Mouse (Mus musculus): ENCODE measurements around the gene Clasp2. TPM values are rescaled to one million over a fixed set of nuclear protein-coding genes. Genes with fewer than 3 reads are reported as not detected.
A peak's percentile ranks its signal among the peaks of the same experiment; 100 is the strongest.

Clasp2 gene
- total RNA-seq, 1 experiment from 2014 or later, result 120 TPM

- peak; percentile 58 for DNase-seq
Measured at GRCm38 (mm10) chr9:113931375-113932099, 190.3 kb downstream of the Clasp2 start.

GRCm38 (mm10) chr9:113932100-113932470, 190.8 kb downstream of the Clasp2 start:
- peak; percentile 48 for DNase-seq

DNA sequence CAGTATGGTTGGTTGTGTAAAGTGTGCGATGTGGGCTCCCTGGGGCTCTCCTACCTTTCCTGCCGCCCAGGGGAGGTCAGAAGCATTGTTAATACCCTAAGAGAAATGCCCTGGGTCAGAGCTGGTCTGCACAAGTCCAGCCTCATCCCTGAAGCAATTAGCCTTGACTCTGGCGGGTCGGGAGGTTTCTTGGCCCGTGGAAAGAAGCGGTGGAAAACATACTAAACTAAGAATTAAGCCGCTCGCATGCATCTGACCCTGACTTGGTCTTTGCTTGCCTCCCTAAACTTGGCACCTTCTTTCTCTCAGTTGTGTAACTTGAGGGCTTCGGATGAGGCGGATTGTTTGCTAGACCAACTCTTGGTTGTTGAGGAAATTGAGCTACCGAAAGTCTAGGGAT, 191.2 kb downstream of the Clasp2 start:
- DNase-seq, result peak; percentile 26

DNA sequence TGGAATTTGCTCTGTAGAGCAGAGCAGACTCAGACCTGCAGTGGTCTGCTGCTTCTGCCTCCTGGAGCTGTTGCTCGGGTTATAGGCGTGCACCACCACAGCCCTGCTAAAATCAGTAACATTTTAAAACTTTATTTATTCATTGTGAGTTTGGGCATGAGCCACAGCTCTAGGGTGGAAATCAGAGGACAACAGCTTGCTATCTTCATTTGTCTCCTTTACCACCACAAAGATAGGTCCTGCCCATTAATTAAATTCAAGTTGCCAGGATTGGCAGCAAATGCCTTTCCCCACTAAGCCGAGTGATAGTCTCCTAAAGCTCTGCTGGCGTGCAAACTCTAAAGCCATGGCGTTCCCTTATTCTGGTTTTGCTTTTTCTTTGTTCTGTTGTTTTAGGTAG, 194.4 kb downstream of the Clasp2 start:
- no peak for DNase-seq

DNA sequence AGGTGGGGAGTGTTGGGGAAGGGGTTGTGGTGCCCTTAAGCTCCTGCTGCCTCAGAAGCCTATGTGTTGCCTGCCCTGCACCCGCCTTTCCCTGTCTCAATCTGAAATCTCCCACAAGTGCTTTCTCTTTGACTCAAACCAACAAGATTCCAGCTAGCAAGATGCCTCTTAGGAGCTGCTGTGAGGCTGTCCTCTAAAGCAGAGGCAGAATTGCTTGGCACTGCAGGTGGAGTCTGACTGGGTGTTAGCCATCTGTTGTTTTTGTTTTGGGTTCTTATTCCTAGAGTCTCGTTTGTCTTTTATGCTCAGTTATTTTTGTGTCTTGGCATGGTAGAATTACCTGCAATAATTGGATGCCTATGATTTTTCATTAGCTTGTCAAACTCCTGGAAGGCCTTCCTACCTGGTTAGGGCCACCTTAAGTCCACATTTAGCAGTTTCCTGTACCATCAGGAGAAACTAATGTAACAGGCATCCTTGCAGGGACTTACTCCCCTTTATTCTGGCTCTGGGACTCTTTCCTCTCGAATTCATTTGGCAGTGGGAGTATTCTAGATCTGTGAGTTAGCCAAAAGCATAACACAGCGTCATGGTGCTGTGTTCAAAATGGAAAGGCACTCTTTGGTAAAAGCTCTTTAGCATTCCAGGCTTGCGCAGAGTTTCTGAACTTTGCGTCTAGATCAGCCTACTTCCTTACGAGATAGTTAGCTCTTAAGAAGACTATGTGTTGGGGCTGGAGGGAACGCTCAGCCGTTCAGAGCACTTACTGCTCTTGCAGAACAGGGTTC, 198.0 kb downstream of the Clasp2 start:
- DNase-seq, result no peak

- DNase-seq, result no peak
Measured at GRCm38 (mm10) chr9:113941103-113941805, 200.0 kb downstream of the Clasp2 start.

- no peak for DNase-seq
Measured at GRCm38 (mm10) chr9:113943372-113943771, 202.1 kb downstream of the Clasp2 start.

DNA sequence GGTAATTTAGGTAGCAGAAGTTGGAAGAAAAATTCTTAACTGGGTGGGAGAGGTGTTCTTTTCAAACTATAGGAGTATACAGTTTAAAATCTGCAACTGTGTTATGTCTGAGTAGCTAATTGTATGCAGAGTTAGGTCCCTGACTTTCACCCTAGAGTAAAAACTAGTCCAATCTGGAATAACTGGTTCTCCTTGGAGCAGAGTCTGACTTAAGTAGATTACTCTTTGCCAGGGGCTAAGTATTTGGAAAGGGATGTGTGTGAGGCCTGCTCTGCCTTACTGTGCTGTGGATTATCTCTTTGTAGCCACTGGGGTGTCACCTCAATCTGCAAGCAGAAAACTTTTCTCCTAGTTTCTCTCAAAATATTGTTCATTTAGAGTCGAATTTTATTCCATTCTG, 205.9 kb downstream of the Clasp2 start:
- no peak for DNase-seq

GRCm38 (mm10) chr9:113957777-113958176, 216.5 kb downstream of the Clasp2 start:
- no peak for DNase-seq

- DNase-seq, result no peak
Measured at GRCm38 (mm10) chr9:113963718-113964117, 222.4 kb downstream of the Clasp2 start.

DNA sequence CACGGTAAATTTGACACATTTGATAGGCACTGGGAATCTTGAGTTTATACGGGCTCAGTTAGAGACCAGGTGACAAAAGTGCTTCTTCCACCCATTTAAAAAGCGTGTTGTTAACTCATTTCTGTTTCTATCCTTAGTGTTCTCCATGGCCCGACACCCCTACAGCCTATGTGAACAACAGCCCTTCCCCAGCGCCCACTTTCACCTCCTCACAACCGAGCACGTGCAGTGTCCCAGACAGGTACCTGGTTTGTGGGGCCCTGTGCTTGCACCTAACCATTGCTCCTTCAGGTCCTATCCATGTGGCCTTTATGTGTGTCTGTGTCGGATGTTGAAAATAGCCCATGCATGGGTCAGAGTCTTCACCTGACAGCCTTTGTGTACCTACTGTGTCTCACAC, 223.1 kb downstream of the Clasp2 start:
- no peak for DNase-seq

DNA sequence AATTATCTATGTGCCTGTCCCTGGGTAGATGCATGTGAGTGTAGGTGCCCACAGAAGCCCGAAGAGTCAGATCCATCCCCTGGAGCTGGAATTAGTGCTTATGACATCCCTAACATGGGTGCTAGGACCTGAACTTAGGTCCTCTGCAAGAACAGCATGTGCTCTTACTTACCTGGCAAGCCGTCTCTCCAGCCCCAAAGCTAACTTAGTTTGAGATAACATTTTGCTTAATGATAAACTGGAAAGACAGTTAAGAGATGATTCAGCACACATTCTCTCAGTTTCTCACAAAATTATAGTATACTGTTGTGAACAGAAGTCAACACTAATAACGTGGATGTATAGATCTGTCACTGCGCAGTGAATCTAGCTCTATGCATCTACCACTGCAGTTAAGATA, 225.6 kb downstream of the Clasp2 start:
- no peak for DNase-seq

- DNase-seq, result no peak
Measured at GRCm38 (mm10) chr9:113968967-113969366, 227.7 kb downstream of the Clasp2 start.

Other genes starting within 250 kb of the Clasp2 start
- gene Pdcd6ip, start 33.2 kb upstream of the Clasp2 start, total RNA-seq (2021), result 132 and 139 TPM in 2 replicates
- gene Ubp1, start 189.5 kb downstream of the Clasp2 start, total RNA-seq (2021), result 55.6 and 57.3 TPM in 2 replicates

Data from adrenal gland, postnatal 14 days (tissue).